Mouse (Mus musculus) embryonic fibroblast, embryonic 13.5 days (primary cell): ENCODE results near the gene Ebf4.

Experiments used
- CTCF ChIP-seq: IDR thresholded peaks from 2 replicates; pipeline ENCODE4 v1.5.1; 2011; ENCODE audit warnings: mild to moderate bottlenecking, control low read depth, low read length, moderate library complexity, borderline replicate concordance; ENCODE audit not compliant: insufficient read depth
- POLR2A ChIP-seq: IDR thresholded peaks from 2 replicates; pipeline ENCODE4 v1.6.1; 2011; ENCODE audit warnings: low read depth, mild to moderate bottlenecking, control low read depth, low read length, moderate library complexity

DNA sequence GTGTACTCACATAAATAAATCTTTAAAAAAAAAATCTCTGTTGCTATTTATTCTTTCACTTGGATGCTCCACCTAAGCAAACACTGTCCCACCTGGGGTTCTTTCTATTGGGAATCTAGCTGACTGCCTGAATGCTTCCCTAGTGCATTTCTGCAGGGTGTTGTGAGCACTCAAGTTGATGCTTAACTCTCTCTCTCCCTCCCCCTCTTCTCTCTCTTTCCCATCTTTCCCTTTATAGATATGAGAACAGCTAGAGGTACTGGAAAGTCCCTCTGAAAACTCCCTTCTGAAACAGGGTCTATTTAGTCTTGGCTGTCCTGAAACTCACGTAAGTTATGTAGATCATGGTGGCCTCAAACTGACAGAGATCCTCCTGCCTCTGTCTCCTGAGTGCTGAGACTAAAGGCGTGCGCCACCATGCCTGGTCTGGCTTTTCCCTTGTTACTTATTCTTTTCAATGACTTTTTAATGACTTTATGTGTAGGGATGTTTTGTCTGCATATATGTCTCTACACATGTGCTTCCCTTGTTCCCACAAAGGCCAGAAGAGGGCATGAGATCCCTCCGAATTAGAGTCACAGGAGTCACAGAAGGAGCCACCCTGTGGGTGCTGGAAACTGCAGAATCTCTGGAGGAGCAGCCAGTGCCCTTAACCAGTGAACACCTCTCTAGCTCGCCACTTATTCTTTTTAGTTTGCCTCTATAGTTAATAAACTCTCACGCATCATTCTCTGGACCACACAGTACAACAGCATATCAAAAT is 119.3 kb downstream of the Ebf4 start:
- TF ChIP-seq CTCF, result no peak
- no peak for TF ChIP-seq POLR2A
